Mouse (Mus musculus): ENCODE measurements around the gene Ube2f. TPM values are rescaled to one million over a fixed set of nuclear protein-coding genes. Genes with fewer than 3 reads are reported as not detected.

Gene Ube2f
- polyA plus RNA-seq, 1 experiment, result 19.5 TPM

- Histone ChIP-seq H3K36me3 (ENCODE audit: control insufficient read depth, insufficient read depth, low read length) (no peaks in the 10 kb centered on the region), H3K27me3 (ENCODE audit: control insufficient read depth, insufficient read depth, low read length) (no peaks in the 10 kb centered on the region), H3K4me3 (ENCODE audit: low read depth, low read length) (no peak overlapping the region), H3K27ac (ENCODE audit: insufficient read depth, low read depth, low read length) (0 out of 2 replicates have a peak overlapping the region, but pooled peaks have one; percentile 22), H3K4me1 (ENCODE audit: control insufficient read depth, insufficient read depth, insufficient read length, low read length) (peaks cover 8% of the 10 kb centered on the region; the same call in 1 of the 2 replicates)
- 31% methylated on average over 3 of the region's 3 CpGs for WGBS
- no peak for TF ChIP-seq CTCF (IDR thresholded peaks at IDR 0.05; ENCODE audit: extremely low read depth, insufficient read length, insufficient replicate concordance, low read depth, low read length)
- no peak for TF ChIP-seq POLR2A (IDR thresholded peaks at IDR 0.05; ENCODE audit: low read depth, low read length)
Observed at GRCm38 (mm10) chr1:91207334-91208074, 42.6 kb upstream of the Ube2f start.

DNA sequence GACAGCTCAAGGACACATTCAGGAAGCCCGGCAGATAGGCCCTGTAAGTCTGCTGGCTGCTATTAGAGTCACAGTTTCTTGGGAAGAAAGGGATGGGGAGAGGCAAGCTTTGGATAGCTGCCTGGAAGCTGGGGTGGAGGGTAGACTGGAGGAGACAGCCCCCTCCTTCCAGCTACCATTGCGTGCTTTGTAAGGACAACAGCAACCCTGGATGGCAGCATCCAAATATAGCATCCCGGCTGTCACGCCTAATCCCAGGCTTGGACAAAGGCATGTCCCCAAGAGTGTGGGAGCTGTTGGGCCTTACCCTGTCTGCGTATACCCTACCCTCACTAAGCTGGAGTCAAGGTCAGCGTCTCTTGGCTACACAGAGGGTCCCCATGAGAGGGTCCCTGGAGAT, 40.8 kb upstream of the Ube2f start:
- no peaks in the 10 kb centered on the region for H3K27me3 ChIP-seq (ENCODE audit: control insufficient read depth, insufficient read depth, low read length)
- no peak overlapping the region for H3K4me3 ChIP-seq (ENCODE audit: low read depth, low read length)
- no peak overlapping the region for H3K27ac ChIP-seq (ENCODE audit: insufficient read depth, low read depth, low read length)
- WGBS, result 88% methylated on average over 6 of the region's 6 CpGs
- peaks cover 8% of the 10 kb centered on the region; the same call in 1 of the 2 replicates for H3K4me1 ChIP-seq (ENCODE audit: control insufficient read depth, insufficient read depth, insufficient read length, low read length)
- H3K36me3 ChIP-seq (ENCODE audit: control insufficient read depth, insufficient read depth, low read length), result no peaks in the 10 kb centered on the region
- TF ChIP-seq CTCF (IDR thresholded peaks at IDR 0.05; ENCODE audit: extremely low read depth, insufficient read length, insufficient replicate concordance, low read depth, low read length), result no peak
- TF ChIP-seq POLR2A (IDR thresholded peaks at IDR 0.05; ENCODE audit: low read depth, low read length), result no peak

- 72% methylated on average over 6 of the region's 6 CpGs for WGBS
- H3K4me3 ChIP-seq (ENCODE audit: low read depth, low read length), result no peak overlapping the region
- peaks cover 8% of the 10 kb centered on the region; the same call in 1 of the 2 replicates for H3K4me1 ChIP-seq (ENCODE audit: control insufficient read depth, insufficient read depth, insufficient read length, low read length)
- no peaks in the 10 kb centered on the region for H3K36me3 ChIP-seq (ENCODE audit: control insufficient read depth, insufficient read depth, low read length)
- TF ChIP-seq CTCF (IDR thresholded peaks at IDR 0.05; ENCODE audit: extremely low read depth, insufficient read length, insufficient replicate concordance, low read depth, low read length) (no peak), POLR2A (IDR thresholded peaks at IDR 0.05; ENCODE audit: low read depth, low read length) (no peak)
- H3K27ac ChIP-seq (ENCODE audit: insufficient read depth, low read depth, low read length), result no peak overlapping the region
- no peaks in the 10 kb centered on the region for H3K27me3 ChIP-seq (ENCODE audit: control insufficient read depth, insufficient read depth, low read length)
Observed at GRCm38 (mm10) chr1:91209785-91210184, 40.3 kb upstream of the Ube2f start.

DNA sequence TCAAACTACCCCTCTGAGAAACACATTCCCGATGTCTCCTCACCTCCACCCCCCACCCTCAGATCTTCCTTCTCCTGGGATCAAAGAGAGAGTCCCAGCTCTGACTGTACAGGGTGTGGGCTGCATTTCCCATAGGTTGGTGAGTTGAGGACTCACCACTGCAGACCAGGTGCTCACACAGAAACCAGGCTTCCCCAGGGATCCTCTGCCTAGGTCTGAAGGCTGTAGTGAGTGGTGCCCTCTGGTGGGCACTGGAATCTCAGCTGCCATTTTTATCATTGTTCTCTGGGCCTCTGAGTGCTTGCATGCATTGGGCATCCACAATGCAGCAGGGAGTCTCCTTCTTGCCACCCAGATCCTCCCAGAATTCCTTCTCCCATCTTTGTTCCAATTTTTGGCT, 39.0 kb upstream of the Ube2f start:
- Histone ChIP-seq H3K36me3 (ENCODE audit: control insufficient read depth, insufficient read depth, low read length) (no peaks in the 10 kb centered on the region), H3K4me3 (ENCODE audit: low read depth, low read length) (no peak overlapping the region), H3K27me3 (ENCODE audit: control insufficient read depth, insufficient read depth, low read length) (no peaks in the 10 kb centered on the region), H3K27ac (ENCODE audit: insufficient read depth, low read depth, low read length) (no peak overlapping the region), H3K4me1 (ENCODE audit: control insufficient read depth, insufficient read depth, insufficient read length, low read length) (peaks cover 8% of the 10 kb centered on the region; the same call in 1 of the 2 replicates)
- TF ChIP-seq POLR2A (IDR thresholded peaks at IDR 0.05; ENCODE audit: low read depth, low read length) (no peak), CTCF (IDR thresholded peaks at IDR 0.05; ENCODE audit: extremely low read depth, insufficient read length, insufficient replicate concordance, low read depth, low read length) (peak; percentile 70; the same call in 1 of the 2 replicates)
- 79% methylated on average over 1 of the region's 1 CpGs for WGBS

DNA sequence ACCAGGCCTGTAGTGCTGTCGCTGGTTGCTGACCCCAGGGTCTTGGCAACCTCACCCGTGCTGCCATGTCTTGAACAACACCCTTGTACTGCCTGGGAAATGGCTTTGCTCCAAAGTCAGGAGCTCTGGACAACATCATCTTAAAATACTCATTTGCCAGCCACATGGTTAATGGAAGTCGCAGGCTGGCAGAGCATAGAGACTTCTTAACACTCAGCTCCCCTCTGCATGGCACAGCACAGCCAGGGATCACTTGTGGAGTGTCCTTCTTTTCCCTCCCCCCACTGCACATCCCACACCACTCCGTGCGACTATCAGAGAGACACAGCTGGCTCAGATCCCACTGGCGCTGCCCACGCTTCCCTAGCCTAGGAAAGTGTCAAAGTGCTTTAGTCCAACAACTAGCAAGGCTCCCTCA, 38.5 kb upstream of the Ube2f start:
- Histone ChIP-seq H3K4me3 (ENCODE audit: low read depth, low read length) (no peak overlapping the region), H3K36me3 (ENCODE audit: control insufficient read depth, insufficient read depth, low read length) (no peaks in the 10 kb centered on the region), H3K4me1 (ENCODE audit: control insufficient read depth, insufficient read depth, insufficient read length, low read length) (peaks cover 8% of the 10 kb centered on the region; the same call in 1 of the 2 replicates), H3K27me3 (ENCODE audit: control insufficient read depth, insufficient read depth, low read length) (no peaks in the 10 kb centered on the region), H3K27ac (ENCODE audit: insufficient read depth, low read depth, low read length) (no peak overlapping the region)
- WGBS, result 64% methylated on average over 7 of the region's 7 CpGs
- no peak for TF ChIP-seq POLR2A (IDR thresholded peaks at IDR 0.05; ENCODE audit: low read depth, low read length)

DNA sequence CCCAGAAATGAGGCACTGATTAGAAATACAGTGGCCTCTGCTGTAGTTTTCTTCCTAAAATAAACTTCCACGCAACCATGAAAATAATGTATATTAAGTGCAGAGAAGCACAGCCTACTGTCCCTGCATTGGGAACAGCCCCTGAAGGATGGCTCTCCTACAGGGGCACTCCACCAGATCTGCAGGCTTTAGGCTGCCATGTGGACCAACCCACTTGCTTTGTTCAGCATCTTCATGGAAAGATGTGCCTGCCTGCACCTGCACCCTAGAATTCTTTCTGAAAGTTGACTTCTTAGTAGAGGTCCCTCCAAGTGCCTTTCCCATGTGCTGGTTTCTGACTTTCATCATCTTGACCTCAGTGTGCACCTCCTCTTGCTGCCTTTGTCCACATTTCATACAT, 34.8 kb upstream of the Ube2f start:
- no peaks in the 10 kb centered on the region for H3K27me3 ChIP-seq (ENCODE audit: control insufficient read depth, insufficient read depth, low read length)
- 96% methylated on average over 1 of the region's 1 CpGs for WGBS
- no peaks in the 10 kb centered on the region for H3K36me3 ChIP-seq (ENCODE audit: control insufficient read depth, insufficient read depth, low read length)
- no peak for TF ChIP-seq POLR2A (IDR thresholded peaks at IDR 0.05; ENCODE audit: low read depth, low read length)
- no peak for TF ChIP-seq CTCF (IDR thresholded peaks at IDR 0.05; ENCODE audit: extremely low read depth, insufficient read length, insufficient replicate concordance, low read depth, low read length)
- H3K4me3 ChIP-seq (ENCODE audit: low read depth, low read length), result no peak overlapping the region
- H3K4me1 ChIP-seq (ENCODE audit: control insufficient read depth, insufficient read depth, insufficient read length, low read length), result no peaks in the 10 kb centered on the region
- no peak overlapping the region for H3K27ac ChIP-seq (ENCODE audit: insufficient read depth, low read depth, low read length)

DNA sequence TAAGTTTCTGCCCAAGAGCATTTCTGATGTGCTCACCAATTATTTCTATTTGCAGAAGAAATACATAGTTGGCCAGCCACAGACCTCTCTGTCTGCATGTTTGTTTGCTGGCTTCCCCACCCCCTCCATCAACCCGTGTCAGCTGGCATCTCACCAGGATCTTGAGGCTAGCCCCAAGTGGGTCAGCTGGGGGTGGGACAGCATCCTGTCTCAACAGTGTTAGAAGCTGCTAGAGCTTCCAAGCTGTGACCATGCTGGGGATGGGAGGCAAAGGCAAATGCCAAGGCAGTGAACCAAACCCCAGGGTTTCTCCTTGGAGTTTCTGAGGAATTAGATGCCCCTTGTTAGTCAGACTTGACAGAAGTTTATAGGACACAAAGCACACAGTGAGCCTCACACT, 34.1 kb upstream of the Ube2f start:
- 3% methylated on average over 1 of the region's 1 CpGs for whole genome bisulfite sequencing
- TF ChIP-seq POLR2A (IDR thresholded peaks at IDR 0.05; ENCODE audit: low read depth, low read length), result no peak
- no peak for TF ChIP-seq CTCF (IDR thresholded peaks at IDR 0.05; ENCODE audit: extremely low read depth, insufficient read length, insufficient replicate concordance, low read depth, low read length)
- Histone ChIP-seq H3K27ac (ENCODE audit: insufficient read depth, low read depth, low read length) (0 out of 2 replicates have a peak overlapping the region, but pooled peaks have one; percentile 1), H3K4me3 (ENCODE audit: low read depth, low read length) (no peak overlapping the region), H3K36me3 (ENCODE audit: control insufficient read depth, insufficient read depth, low read length) (no peaks in the 10 kb centered on the region), H3K4me1 (ENCODE audit: control insufficient read depth, insufficient read depth, insufficient read length, low read length) (no peaks in the 10 kb centered on the region), H3K27me3 (ENCODE audit: control insufficient read depth, insufficient read depth, low read length) (no peaks in the 10 kb centered on the region)

Data from small intestine, adult 2 months (tissue).